Mouse (Mus musculus) brain, embryonic 14.5 days (tissue): Measurements from ENCODE around the gene Znrf3.

Source experiments
- CTCF ChIP-seq: fragments of 200-500 bp; IDR thresholded peaks from 2 replicates; pipeline ENCODE4 v1.5.1; 2012; ENCODE audit warnings: inconsistent platforms, mild to moderate bottlenecking, moderate library complexity, borderline replicate concordance; ENCODE audit not compliant: insufficient read depth, insufficient read length; ENCODE audit errors: extremely low read depth
- POLR2A ChIP-seq: fragments of 200-500 bp; IDR thresholded peaks from 2 replicates; pipeline ENCODE4 v1.6.1; 2012; ENCODE audit warnings: mild to moderate bottlenecking, inconsistent platforms, borderline replicate concordance; ENCODE audit not compliant: poor library complexity, insufficient read depth, insufficient read length, severe bottlenecking; ENCODE audit errors: extremely low read depth

GRCm38 (mm10) chr11:5369176-5369575, 75.5 kb downstream of the Znrf3 start:
- TF ChIP-seq POLR2A = no peak
- no peak for TF ChIP-seq CTCF
